Mouse (Mus musculus) liver, embryonic 14.5 days (tissue): ENCODE measurements around the gene Klra2.

Source experiments
- CTCF ChIP-seq: IDR thresholded peaks from 2 replicates; pipeline ENCODE4 v1.5.1; 2016; ENCODE audit warnings: antibody characterized with exemption, low read depth, control low read depth
- EP300 ChIP-seq: IDR thresholded peaks from 2 replicates; pipeline ENCODE4 v1.6.1; 2016; ENCODE audit warnings: antibody characterized with exemption, low read depth

DNA sequence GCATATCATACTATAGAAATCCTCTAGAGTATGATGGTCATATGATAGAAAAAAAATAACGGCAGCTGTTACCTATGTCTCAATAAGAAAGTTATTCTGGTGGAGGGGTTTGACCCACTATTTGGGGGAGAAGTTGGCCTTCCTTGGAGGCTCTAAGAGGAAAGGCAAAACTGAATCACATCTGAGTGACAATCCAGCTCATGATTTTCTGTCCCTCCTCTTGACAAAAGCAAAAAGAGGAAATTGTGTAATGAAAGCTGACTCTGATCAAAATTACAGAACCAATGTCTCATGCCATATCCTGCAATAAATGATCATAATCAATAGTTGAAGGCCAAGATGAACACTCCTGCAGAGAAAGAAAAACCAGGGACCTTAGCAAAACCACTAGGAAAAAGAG is 25.1 kb upstream of the Klra2 start:
- TF ChIP-seq CTCF: no peak
- TF ChIP-seq EP300: no peak
